Mouse (Mus musculus) T-cell, adult 2 months (primary cell): ENCODE measurements around the gene Mto1.
"Not testable (repeated sequence)": the region's sequence is repeated elsewhere in the genome, so short reads cannot be mapped to it uniquely, and the experiment has no call there.

Experiments
- DNase-seq: peaks from one replicate; pipeline ENCODE4 v3.0.0; 2022; ENCODE audit warnings: low spot score

The Mto1 gene

GRCm38 (mm10) chr9:78506002-78506721, 58.2 kb downstream of the Mto1 start:
- no peak for DNase-seq

GRCm38 (mm10) chr9:78506722-78507077, 58.7 kb downstream of the Mto1 start:
- no peak for DNase-seq

DNA sequence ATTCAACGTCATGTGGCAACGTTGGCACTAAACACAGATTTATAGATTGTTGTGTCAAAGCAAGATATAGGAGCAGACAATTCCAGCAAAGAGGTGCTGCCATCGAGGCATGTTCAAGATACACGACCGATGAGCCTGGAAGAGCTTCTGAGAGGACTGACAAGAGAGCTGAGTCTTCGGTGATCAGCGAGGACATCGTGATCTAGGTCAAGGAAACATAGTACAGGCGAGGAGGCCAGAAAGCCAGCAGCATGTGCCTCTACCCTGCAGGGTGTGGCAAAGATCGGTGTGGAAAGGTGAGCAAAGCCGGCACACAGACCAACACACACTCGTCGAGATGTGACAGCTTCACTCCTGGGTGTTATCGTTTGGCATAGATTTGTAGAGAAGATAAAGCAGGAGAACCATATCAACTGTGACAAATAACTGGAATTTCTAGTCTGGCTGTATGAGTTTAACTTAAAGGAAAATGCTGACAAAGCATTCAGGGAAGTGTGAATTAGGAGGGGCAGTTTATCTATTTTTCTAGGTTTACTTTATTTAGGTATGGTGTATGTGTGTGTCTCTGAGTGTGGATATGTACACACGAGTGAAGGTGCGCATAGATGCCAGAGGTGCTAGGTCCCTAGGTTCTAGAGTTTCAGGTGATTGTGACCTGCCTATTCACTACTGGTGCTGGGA, 60.2 kb downstream of the Mto1 start:
- DNase-seq, result no peak

DNA sequence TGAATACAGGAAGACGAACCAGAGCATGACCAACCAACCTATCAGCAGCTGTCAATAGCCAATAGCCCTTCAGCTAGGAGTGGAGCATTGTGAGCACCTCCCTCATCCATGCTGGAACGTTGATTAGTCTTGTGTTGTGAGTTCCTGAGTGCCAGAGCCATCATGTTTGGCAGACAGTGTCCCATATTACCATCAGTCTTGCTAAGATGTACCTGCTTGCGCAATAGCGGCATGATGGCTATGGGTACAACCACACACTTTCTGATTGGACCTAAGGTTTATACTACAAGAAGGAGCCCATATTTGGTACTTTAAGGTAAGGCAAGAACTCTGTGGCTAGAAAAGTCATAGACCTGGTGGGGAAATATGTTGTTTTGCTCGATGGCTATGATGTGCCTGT, 63.7 kb downstream of the Mto1 start:
- DNase-seq, result no peak

DNA sequence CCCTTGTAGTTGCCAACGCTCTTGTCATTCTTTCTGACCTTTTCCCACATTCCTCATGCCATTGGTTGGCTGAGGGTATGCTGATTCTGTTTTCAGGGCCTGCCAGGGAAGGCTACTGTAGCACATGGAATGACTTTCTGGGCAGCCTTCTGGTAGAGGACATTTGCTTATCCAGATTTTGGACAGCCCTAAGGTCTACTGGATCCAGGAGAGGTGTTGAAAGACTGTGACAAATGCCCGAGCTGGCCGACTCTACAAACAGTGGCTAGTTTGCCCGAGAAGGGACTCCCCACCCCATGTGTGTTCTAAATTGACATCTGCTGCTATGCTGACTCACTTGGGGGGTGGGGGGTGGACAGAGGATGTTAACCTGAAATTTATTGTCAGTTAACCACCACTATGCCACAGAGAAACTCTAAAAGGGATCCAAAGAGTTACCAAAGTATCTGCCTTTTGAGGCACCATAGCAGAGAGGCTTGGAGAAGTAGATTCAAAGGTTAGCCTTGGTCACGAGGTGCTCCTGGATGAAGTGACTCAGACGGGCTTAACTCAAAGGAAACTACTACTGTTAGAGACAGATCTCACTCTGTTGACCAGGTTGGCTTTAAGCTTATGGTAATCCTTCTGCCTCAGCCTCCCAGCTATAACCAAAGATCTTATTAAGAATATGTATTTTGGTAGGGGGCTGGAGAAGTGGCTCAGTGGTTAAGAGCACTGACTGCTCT, 65.9 kb downstream of the Mto1 start:
- no peak for DNase-seq

GRCm38 (mm10) chr9:78514681-78515080, 66.7 kb downstream of the Mto1 start:
- DNase-seq, result no peak

- DNase-seq, result no peak
These were observed 68.1 kb downstream of the Mto1 start for GRCm38 (mm10) chr9:78516125-78516524.

DNA sequence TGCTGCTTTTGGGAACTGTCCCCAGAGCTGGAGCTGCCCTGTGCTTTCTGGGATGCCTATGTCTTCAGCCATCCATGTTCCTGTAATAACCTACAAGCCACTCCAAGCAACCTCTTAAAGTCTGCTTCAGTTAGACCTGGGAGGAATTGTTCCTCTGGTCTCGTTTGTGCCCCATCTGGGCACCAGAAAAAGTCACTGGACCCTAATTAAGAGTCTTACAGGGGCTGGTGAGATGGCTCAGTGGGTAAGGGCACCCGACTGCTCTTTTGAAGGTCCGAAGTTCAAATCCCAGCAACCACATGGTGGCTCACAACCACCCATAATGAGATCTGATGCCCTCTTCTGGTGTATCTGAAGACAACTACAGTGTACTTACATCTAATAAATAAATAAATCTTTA, 69.2 kb downstream of the Mto1 start:
- DNase-seq, result not testable (repeated sequence)

GRCm38 (mm10) chr9:78520127-78520779, 72.2 kb downstream of the Mto1 start:
- no peak for DNase-seq

- DNase-seq, result peak; percentile 12
These were observed 73.0 kb downstream of the Mto1 start for GRCm38 (mm10) chr9:78520780-78521601.

DNA sequence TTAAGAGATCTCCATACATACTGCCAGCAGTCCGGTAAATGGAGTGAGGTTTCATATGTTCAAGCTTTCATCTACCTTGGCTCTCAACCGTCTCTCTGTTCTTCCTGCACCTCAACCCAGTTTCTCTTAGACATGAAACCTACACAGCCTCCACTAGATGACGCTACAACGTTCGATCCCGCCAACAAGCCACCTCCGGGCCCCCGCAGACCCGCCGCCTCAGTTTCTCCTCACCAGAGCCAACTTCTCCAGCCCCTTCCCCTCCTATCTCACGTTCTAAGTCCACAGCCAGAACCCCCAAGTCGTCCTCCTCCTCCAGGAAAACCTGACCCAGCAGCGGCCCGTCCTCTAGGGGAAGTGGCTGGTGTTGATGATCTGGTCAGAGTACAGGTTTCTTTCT, 73.7 kb downstream of the Mto1 start:
- peak; percentile 59 for DNase-seq
